Mouse (Mus musculus): Measurements from ENCODE around the gene Sdc3.
A peak's percentile ranks its signal among the peaks of the same experiment; 100 is the strongest.

The Sdc3 gene

DNA sequence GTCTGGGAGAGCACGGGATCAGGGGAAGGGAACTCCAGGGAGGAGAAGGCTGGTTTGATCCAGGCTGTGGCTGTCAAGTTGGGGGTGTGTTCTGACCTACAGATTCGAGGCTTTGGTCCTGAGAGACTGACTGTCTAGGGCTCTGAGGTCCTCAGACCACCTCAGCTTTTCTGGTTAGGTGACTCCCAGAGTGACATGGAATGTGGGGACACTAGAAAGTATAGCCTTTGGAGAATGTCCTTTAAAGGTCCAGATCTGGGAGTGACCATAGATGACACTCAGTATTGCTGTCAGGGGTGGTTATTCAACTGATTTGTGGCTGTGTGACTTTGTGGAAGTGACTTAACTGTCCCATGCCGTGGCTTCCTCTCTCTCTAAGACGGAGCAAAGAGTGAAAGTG is 2.4 kb downstream of the Sdc3 start:
- DNase-seq, result no peak

DNA sequence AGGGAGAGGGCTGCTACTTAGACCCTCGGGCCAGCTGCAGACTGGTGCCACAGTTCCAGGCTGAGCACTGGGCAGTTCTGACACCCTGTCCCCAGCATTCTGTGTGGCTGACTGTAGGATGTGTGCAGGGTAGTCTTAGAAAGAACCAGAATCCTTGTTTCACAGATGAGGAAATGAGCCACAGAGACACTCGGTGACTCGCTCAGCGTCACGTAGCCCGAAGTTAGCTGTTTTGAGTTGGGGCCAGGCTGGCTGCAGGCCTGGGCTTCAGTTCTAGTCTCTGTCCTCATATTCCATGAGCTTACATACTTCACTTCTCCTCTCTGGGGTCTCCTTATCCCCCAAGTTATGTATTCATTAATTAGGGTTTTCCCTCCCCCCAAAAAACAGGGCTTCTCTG is 3.6 kb downstream of the Sdc3 start:
- DNase-seq, result no peak

GRCm38 (mm10) chr4:130797201-130798051 is 5.1 kb downstream of the Sdc3 start:
- DNase-seq, result no peak

DNA sequence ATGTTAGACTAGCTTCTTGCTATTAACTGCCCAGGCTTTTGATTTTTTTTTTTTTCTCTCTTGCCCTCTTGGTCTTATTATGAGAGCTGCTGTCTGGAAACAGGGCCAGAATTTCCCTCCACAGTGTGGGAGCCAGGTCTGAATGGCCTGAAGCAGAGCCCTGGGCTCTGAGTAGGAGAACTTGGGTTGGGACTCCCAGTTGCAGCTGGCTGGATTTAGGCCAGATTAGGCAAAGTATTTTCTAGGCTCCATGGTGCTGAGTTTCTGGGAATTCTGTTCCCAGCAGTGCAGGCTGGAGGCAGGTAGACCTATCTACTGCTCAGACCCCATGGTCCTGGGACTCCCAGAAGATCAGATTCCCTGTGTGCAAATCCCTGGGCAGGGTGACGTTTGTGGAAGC is 6.1 kb downstream of the Sdc3 start:
- no peak for DNase-seq

DNA sequence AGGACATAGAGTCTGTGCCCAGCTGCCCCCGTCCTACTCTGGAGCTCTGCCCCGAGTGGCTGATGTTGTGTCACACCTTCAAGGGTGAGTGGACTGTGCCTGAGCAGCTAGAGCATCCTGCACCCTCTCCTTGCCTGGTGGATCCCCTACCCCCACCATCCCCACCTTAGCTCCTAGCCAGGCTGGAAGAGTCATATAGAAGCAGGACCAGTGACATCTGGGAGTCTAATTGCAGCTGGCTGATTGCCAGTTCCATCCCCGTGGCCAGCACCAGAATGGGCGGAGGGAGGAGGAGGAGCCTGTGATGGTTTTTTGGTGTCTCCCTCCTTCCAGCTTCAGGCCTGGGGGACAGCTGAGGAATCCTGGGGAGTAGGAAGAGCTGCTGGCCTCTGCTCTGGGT is 6.8 kb downstream of the Sdc3 start:
- DNase-seq, result no peak

GRCm38 (mm10) chr4:130799582-130799981 is 7.2 kb downstream of the Sdc3 start:
- no peak for DNase-seq

DNA sequence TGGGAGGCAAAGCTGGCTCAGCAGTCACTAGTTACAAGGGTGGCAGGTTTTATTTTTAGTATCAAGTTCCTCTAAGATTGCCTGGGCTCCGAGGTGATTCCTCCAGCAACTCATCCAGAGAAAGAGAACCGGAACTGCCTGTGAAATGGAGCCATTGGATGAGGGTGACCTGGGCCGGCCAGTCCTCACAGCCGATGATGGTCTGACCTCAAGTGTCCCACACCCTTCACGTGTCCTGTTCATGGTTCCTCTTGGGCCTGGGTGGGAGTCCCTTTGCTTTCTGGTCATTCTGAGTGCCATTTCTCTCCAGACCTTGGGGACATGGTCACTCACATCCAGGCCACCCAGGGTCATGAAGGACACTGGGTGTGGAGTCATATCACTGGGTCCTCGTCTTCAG is 7.8 kb downstream of the Sdc3 start:
- DNase-seq, result no peak

- no peak for DNase-seq
These were observed 8.9 kb downstream of the Sdc3 start for GRCm38 (mm10) chr4:130801198-130801597.

DNA sequence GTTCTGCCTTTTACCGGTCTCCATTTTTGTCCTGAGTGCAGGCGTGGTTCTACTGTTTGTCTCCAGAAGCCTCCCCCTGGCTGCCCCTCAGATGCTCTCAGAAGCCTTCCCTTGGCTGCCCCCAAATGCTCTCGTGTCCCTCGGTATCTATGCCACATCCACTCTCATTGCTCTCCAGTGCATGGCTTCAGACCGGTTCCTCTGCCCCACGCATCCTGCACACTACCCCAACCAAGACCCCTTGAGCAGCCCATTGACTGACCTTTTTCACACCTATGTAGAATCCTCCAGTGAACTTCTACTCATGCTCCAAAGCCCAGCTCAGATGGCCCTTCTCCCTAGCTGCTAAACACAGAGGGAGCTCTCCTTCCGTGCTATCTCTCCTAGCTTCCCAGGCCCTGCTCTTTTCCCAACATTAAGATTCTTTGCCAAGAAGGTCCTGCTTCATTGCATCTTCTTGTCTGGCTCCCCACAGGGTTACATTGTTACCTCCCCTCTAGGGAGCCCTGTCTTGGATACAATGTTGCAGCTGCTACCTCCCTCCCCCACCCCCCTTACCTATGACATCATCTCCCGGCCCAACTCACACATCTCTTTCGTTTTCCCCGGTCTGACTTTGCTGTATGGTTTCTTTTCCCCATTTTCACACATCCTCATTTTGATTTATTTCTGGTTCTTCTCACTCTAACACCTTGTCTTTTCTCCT is 9.4 kb downstream of the Sdc3 start:
- no peak for DNase-seq

GRCm38 (mm10) chr4:130803591-130803990 is 11.3 kb downstream of the Sdc3 start:
- no peak for DNase-seq

- DNase-seq, result no peak
These were observed 12.0 kb downstream of the Sdc3 start for GRCm38 (mm10) chr4:130804292-130804691.

DNA sequence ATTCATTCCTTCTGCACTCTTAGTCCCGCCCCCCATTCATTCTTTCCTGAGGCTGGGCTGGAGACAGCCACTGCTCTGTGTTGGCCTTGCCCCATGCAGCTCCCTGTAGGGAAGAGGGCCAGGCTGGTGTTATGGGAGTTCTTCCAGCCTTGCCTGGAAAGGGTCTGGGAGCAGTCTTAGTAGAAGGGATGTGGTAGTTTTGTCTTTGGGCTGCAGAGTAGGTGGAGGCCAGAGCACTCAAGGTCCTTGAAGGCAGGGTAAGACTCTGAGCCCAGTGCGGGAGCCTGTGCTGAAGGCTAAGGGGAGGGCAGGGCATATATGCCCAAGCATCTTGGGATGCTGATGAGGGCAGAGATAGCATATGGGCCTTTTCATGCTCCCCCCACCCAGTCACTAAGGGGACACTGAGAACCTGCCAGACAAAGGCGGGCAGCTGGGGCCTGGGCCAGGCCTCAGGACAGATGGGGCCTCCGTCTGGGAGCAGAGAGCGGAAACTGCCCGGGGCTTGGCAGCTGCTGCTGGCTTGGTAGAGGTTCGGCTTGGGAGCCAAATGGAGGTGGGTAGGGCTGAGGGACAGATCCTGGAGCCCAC is 12.5 kb downstream of the Sdc3 start:
- peak; percentile 95 for DNase-seq

DNA sequence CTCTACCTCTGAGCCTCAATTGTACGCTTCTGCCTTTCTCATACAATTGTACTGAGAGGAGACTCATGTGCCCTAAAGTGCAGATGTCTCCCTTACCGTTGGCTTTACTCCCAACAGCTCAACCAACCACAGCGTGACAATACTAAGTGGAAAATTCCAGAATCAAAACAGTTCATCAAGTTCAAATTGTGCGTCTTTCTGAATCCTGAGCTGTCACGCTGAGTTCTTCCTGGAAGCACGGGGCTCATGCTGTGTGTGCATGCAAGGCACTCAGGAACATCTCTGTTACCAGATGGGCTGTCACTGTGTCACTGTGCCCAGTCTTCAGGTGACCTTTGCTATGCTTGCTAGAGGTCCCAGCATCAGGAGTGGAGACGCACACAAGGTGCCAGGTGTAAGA is 13.4 kb downstream of the Sdc3 start:
- DNase-seq, result peak; percentile 73

DNA sequence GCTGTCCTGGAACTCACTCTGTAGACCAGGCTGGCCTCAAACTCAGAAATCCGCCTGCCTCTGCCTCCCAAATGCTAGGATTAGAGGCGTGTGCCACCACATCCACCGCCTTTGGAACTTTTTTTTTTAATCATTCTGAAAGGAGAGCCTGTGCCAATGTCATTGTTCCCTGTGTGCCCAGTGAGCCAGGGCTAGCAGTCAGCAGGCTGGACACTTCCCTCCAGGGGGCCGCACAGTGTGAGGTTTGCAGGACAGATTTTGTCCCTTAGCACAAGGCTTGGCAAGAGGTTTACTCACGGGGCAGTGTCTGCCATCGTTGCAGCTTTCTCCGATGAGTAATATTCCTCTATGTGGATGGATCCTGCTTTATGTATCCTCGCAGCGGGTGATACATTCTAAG is 14.4 kb downstream of the Sdc3 start:
- DNase-seq, result no peak

DNA sequence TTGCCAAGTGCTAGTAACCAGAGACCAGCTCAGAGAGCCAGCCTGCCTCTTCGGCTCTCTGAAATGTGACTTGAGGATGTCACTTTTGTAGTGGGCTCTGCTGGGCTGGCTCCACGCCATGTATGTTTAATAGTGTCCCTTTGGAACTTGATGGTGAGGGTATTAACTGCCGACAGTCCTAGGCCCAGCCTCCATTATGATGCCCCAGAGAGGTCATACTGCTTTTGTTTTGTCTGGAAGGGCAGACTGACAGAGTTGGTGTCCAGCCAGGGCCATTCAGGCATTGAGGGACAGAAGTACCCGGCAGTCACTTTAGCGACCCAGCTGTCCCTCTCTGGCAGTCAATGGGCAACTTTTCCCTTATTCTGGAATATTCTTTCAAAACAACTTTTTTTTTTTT is 17.4 kb downstream of the Sdc3 start:
- DNase-seq, result no peak

GRCm38 (mm10) chr4:130810845-130811244 is 18.5 kb downstream of the Sdc3 start:
- DNase-seq, result no peak

DNA sequence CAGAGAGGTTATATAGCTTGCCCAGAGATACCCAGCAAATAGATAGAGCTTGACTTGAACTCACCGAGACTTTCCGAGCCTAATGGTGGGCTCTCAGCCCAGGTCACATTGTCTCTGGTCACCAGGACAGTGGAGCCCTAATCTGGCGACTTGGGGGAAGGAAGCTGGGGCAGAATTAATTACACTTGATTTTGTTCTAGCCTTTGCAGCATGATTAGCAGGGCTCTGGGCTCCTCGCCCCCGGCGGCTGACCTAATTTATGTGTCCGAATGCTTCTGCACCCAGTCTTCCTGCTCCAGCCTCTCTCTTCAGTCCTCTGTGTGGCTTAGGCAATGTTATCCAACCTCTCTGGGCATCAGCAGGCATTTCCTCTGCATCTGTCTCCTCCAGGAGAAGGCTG is 19.0 kb downstream of the Sdc3 start:
- DNase-seq, result no peak

- DNase-seq, result no peak
These were observed 21.6 kb downstream of the Sdc3 start for GRCm38 (mm10) chr4:130813958-130814357.

DNA sequence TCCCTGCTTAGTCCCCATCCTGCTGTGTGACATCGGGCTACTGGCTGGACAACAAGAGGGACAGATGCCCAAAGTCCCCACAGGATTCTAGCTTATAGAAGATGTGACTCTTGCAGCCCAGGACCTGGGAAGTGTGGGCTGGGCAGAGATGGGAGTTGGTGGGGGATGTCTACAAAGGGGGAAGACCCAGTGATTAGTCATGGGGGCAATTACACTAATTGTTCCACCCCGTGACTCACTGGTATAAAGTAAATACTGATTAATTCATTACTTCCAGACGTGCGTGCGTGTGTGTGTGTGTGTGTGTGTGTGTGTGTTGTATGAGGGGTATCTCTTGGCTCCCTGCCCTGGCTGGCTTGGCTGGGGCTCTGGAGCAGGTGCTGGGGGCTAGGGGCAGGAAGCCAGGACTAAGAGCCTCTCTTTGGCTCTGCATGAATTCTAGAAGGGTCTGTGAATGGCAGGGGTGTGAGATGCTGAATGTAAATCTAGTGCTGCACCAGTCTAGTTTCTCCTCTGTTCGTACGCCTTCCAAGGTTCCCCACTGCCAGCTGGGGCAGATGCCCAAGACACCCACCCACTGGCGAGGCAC is 22.5 kb downstream of the Sdc3 start:
- no peak for DNase-seq

- DNase-seq, result peak; percentile 39
These were observed 23.5 kb downstream of the Sdc3 start for GRCm38 (mm10) chr4:130815860-130816259.

DNA sequence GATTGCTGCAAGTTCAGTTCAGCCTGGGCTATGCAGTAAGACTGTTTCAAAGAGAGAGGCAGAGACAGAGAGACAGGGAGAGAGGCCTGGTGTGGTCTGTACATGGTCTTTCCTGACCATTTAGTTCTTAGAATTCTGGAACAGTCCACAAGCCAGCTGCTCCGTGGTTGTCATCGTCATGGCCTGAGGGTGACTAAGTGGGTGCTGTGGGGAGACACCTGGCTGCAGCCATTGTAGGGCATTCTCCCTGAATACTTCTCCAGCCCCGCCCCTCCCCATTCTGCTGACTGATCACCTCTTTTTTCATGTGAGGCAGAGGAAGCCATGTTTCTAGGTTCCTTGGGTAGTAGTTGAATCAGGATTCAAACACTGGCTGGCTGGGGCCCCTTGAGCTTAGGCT is 27.5 kb downstream of the Sdc3 start:
- DNase-seq, result no peak

DNA sequence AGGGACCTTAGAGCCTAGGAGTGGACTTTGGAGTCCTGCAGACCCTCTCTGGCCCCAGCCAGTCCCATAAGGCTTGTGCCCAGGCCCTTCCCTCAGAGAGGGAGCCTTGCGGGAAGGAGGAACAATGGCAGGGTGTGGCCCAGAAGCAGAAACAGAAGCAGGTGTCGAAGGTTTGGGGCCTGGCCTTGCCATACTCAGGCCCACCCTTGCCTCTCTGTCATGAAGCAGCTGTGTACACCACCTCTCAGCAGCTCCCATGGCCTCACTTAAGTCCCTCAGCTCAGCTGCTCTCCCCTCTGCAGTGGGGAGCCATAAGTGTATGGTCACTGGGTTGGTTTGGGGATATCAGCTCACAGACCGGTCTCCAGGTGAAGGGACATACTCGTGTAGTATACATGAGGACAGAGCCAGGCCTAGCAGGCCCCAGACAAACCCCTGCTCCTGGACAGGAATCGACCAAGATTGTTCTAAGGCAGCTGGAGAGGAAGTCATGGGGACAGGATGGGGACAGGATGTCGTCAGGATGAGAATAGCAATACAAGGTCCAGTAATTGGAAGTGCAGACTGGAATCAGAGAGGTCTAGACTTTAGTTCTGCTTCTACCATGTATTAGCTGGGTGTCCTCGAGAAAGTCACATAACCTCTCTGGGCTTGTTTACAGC is 28.4 kb downstream of the Sdc3 start:
- no peak for DNase-seq
